ENCODE assay signal across 9 mouse cellular contexts in the genomic region with DNA sequence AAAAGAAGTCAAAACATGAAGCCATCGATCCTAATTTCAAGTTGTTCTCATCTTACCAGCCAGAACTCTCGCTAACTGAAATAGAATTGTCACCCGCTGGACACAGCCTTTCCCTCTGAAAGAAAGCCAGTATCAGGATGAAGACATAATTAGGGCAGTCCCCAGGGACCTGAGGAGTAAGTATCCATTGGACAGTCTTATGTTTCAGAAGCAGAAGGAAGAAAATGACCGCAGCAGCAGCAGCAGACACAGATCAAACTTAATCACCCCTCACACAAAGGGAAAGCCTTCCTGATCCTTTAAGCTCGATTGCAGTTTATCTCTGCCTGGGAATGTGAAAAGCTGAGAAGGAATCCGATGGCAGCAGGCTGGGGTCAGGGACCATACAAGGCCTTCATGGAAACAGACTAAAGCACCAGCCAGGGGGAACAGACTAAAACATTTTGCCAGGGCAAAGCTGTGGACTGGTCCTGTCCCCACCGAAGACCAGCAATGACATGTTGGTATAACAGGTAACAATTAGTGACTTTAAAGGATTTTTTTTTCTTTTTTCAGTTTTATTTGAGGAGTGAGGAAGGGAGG. TPM values are rescaled to one million over a fixed set of nuclear protein-coding genes. Genes with fewer than 3 reads are reported as not detected.
DNase-seq lines count a peak whose midpoint lies in the region; TF ChIP-seq lines count a peak whose summit lies in the region.
"Had no signal": no experiment of that assay in that cellular context is flagged by ENCODE, and none has a peak within 500 bp of the region (broad histone marks: within the 10 kb centered on the region; RNA-seq: fewer than 3 reads in every experiment).

No protein-coding gene starts in this region.

- intact Hi-C loops in gastrocnemius, adult 2 months (cut with DNase I): no loop called here
- intact Hi-C loops in left cerebral cortex, postnatal 4 days (cut with DNase I): no loop called here
- intact Hi-C loops in left cerebral cortex, postnatal 36 days (cut with DNase I): no loop called here

- no peak for TF ChIP-seq CTCF in gastrocnemius, adult 2 months (IDR thresholded peaks at IDR 0.05)

- H3K4me3 ChIP-seq in gastrocnemius, adult 2 months: peak overlapping the region; percentile 30
- H3K4me3 ChIP-seq: limb, embryonic 15.5 days had no signal

- H3K27ac ChIP-seq in gastrocnemius, adult 2 months: peak overlapping the region; percentile 70
- H3K27ac ChIP-seq: limb, embryonic 15.5 days had no signal

- peak; percentile 43 for DNase-seq in gastrocnemius, adult 2 months
- DNase-seq in gastrocnemius, postnatal 4 days (ENCODE audit: low spot score in 2 of 2): no peak
- DNase-seq in left cerebral cortex, postnatal 4 days: peak; percentile 22
- DNase-seq in left cerebral cortex, postnatal 36 days (ENCODE audit: low spot score in 2 of 2): no peak
- peak; percentile 38 for DNase-seq in kidney, postnatal 10 days
- DNase-seq in skeletal muscle tissue, adult 2 months (ENCODE audit: low read depth, low spot score): peak; percentile 76
- no peak for DNase-seq in ovary, adult 18-20 months (ENCODE audit: low spot score)
- no peak for DNase-seq in ovary, postnatal 36 days (ENCODE audit: low spot score)

RNA-seq across cellular contexts. Expression of a gene that starts 53.8 kb away (rescaled TPM):
- total RNA-seq in gastrocnemius, adult 2 months (2021): 10 to 100 TPM; 66.8 to 71.5 TPM
- 100 to 1,000 TPM; 151 to 156 TPM for total RNA-seq in gastrocnemius, postnatal 4 days (2021)
- 1 to 10 TPM; 7.3 to 9.5 TPM for total RNA-seq in left cerebral cortex, postnatal 4 days (2021)
- 1 to 10 TPM; 2.8 to 4.0 TPM for total RNA-seq in left cerebral cortex, postnatal 36 days (2021)

Comparison
In these comparisons a context has a peak if more than half of its experiments do, and no peak if none do; other contexts are left out.
1. DNase-seq: peak in gastrocnemius, adult 2 months (single experiment), left cerebral cortex, postnatal 4 days (single experiment), kidney, postnatal 10 days (single experiment) and skeletal muscle tissue, adult 2 months (single experiment); none in gastrocnemius, postnatal 4 days (0 of 2), left cerebral cortex, postnatal 36 days (0 of 2), ovary, adult 18-20 months (single experiment) and ovary, postnatal 36 days (single experiment).
2. RNA of a gene that starts 53.8 kb away (total RNA-seq): 151 to 156 TPM in gastrocnemius, postnatal 4 days and 66.8 to 71.5 TPM in gastrocnemius, adult 2 months; 7.3 to 9.5 TPM in left cerebral cortex, postnatal 4 days and 2.8 to 4.0 TPM in left cerebral cortex, postnatal 36 days; every median in the first group is over 4 times any median in the second.